Mouse (Mus musculus): ENCODE measurements around the gene Ccdc148.

GRCm38 (mm10) chr2:59193117-59193516 is 32.6 kb upstream of the Ccdc148 start:
- no peak for TF ChIP-seq GATA1 (IDR thresholded peaks at IDR 0.05; ENCODE audit: borderline replicate concordance, low read length)
- TF ChIP-seq FLI1 (IDR thresholded peaks at IDR 0.05; ENCODE audit: low read length) = no peak
